Mouse (Mus musculus) myocyte (in vitro differentiated cells): ENCODE measurements at regions not wholly inside any gene's neighbourhood (a gene's known extent, or its start where the extent isn't known, plus 50 kb on each side); places are given as distances from the start of the nearest gene placed in this dataset.
A peak's percentile ranks its signal among the peaks of the same experiment; 100 is the strongest.
"Not testable (repeated sequence)": the region's sequence is repeated elsewhere in the genome, so short reads cannot be mapped to it uniquely, and the experiment has no call there.

Experiments
- H3K27me3 ChIP-seq: one replicate; pipeline ENCODE4 v1.6.1; 2011; ENCODE audit not compliant: control insufficient read depth, insufficient read depth, insufficient read length
- H3K36me3 ChIP-seq: one replicate; pipeline ENCODE4 v1.6.1; 2011; ENCODE audit not compliant: control insufficient read depth, insufficient read depth
- H3K4me2 ChIP-seq: one replicate; pipeline ENCODE4 v1.6.1; 2011; ENCODE audit warnings: low read depth, control low read depth
- H3K4me3 ChIP-seq: one replicate; pipeline ENCODE4 v1.5.1; 2011; ENCODE audit warnings: mild to moderate bottlenecking, control low read depth, moderate library complexity
- H3K79me2 ChIP-seq: one replicate; pipeline ENCODE4 v1.6.1; 2011; ENCODE audit not compliant: control insufficient read depth, insufficient read depth
- H3ac ChIP-seq: one replicate; pipeline ENCODE4 v1.6.1; 2011; ENCODE audit not compliant: control insufficient read depth, insufficient read length
- CEBPB ChIP-seq: IDR thresholded peaks from 2 replicates; pipeline ENCODE4 v1.6.1; 2011; ENCODE audit warnings: mild to moderate bottlenecking, moderate library complexity; ENCODE audit not compliant: poor library complexity, insufficient read depth, severe bottlenecking
- E2F4 ChIP-seq: IDR thresholded peaks from one replicate; pipeline ENCODE4 v1.6.1; 2011; ENCODE audit warnings: mild to moderate bottlenecking, control low read depth, moderate library complexity; ENCODE audit not compliant: insufficient read depth
- MAX ChIP-seq: IDR thresholded peaks from one replicate; pipeline ENCODE4 v1.6.1; 2011; ENCODE audit warnings: low read depth, mild to moderate bottlenecking, control low read depth
- MYOD1 ChIP-seq, 3 experiments: IDR thresholded peaks; one replicate each; pipeline ENCODE4 v1.6.1; 2011; ENCODE audit warnings: control low read depth in 2 of 3, low read depth in 2 of 3, mild to moderate bottlenecking in 2 of 3, moderate library complexity in 1 of 3; ENCODE audit not compliant: insufficient read length in 2 of 3, control insufficient read depth in 1 of 3
- MYOG ChIP-seq, 3 experiments: IDR thresholded peaks; one replicate each; pipeline ENCODE4 v1.6.1; 2011; ENCODE audit warnings: control low read depth in 2 of 3, low read depth in 2 of 3, mild to moderate bottlenecking in 2 of 3; ENCODE audit not compliant: insufficient read length in 2 of 3, control insufficient read depth in 1 of 3, insufficient read depth in 1 of 3
- POLR2A ChIP-seq: IDR thresholded peaks from one replicate; pipeline ENCODE4 v1.6.1; 2011; ENCODE audit warnings: low read depth, mild to moderate bottlenecking, control low read depth, moderate library complexity; ENCODE audit not compliant: insufficient read length
- POLR2AphosphoS2 ChIP-seq: IDR thresholded peaks from one replicate; pipeline ENCODE4 v1.6.1; 2011; ENCODE audit warnings: low read depth, control low read depth; ENCODE audit not compliant: insufficient read length
- REST ChIP-seq: IDR thresholded peaks from one replicate; pipeline ENCODE4 v1.6.1; 2011; ENCODE audit warnings: mild to moderate bottlenecking, control low read depth, moderate library complexity; ENCODE audit not compliant: insufficient read depth, insufficient read length
- SRF ChIP-seq: IDR thresholded peaks from one replicate; pipeline ENCODE4 v1.6.1; 2011; ENCODE audit warnings: low read depth; ENCODE audit not compliant: control insufficient read depth, insufficient read length
- TCF12 ChIP-seq: IDR thresholded peaks from one replicate; pipeline ENCODE4 v1.6.1; 2011; ENCODE audit warnings: mild to moderate bottlenecking, control low read depth; ENCODE audit not compliant: poor library complexity, insufficient read depth, severe bottlenecking
- TCF3 ChIP-seq: IDR thresholded peaks from one replicate; pipeline ENCODE4 v1.6.1; 2011; ENCODE audit warnings: low read depth, control low read depth; ENCODE audit not compliant: insufficient read length
- USF1 ChIP-seq: IDR thresholded peaks from one replicate; pipeline ENCODE4 v1.6.1; 2011; ENCODE audit warnings: low read depth, mild to moderate bottlenecking, control low read depth, moderate library complexity

- Histone ChIP-seq H3K36me3 (no peaks in the 10 kb centered on the region), H3K4me3 (no peak overlapping the region), H3K27me3 (peaks cover 3% of the 10 kb centered on the region), H3K79me2 (no peaks in the 10 kb centered on the region), H3ac (no peak overlapping the region), H3K4me2 (no peak overlapping the region)
- TF ChIP-seq REST, result no peak
- TF ChIP-seq MYOG (IDR thresholded peaks at IDR 0.05; ENCODE audit: control insufficient read depth in 1 of 3, insufficient read depth in 1 of 3, insufficient read length in 2 of 3, low read depth in 2 of 3), result no peak
- TF ChIP-seq MAX, result no peak
- no peak for TF ChIP-seq CEBPB
- TF ChIP-seq TCF12, result no peak
- TF ChIP-seq POLR2A, result no peak
These were observed 59.0 kb upstream of the Kbtbd8 start for GRCm38 (mm10) chr6:95058017-95058416.

GRCm38 (mm10) chr6:95056222-95056621, 60.8 kb upstream of the Kbtbd8 start:
- Histone ChIP-seq H3K79me2 (no peaks in the 10 kb centered on the region), H3ac (no peak overlapping the region), H3K27me3 (peaks cover 3% of the 10 kb centered on the region), H3K4me3 (no peak overlapping the region), H3K4me2 (no peak overlapping the region), H3K36me3 (no peaks in the 10 kb centered on the region)
- TF ChIP-seq TCF12 (no peak), POLR2AphosphoS2 (no peak), E2F4 (no peak), CEBPB (no peak), POLR2A (no peak), REST (no peak), MYOD1 (IDR thresholded peaks at IDR 0.05; ENCODE audit: control insufficient read depth in 1 of 3, insufficient read length in 2 of 3, low read depth in 2 of 3) (no peak)

GRCm38 (mm10) chr6:95053717-95054382, 63.2 kb upstream of the Kbtbd8 start:
- Histone ChIP-seq H3ac (no peak overlapping the region), H3K4me3 (no peak overlapping the region), H3K27me3 (peaks cover 3% of the 10 kb centered on the region), H3K79me2 (no peaks in the 10 kb centered on the region), H3K36me3 (no peaks in the 10 kb centered on the region), H3K4me2 (no peak overlapping the region)
- no peak for TF ChIP-seq POLR2A
- TF ChIP-seq MYOG (IDR thresholded peaks at IDR 0.05; ENCODE audit: control insufficient read depth in 1 of 3, insufficient read depth in 1 of 3, insufficient read length in 2 of 3, low read depth in 2 of 3), result no peak
- no peak for TF ChIP-seq POLR2AphosphoS2
- TF ChIP-seq TCF12, result no peak
- no peak for TF ChIP-seq SRF
- TF ChIP-seq CEBPB, result no peak
- TF ChIP-seq MAX, result no peak
- no peak for TF ChIP-seq REST
- TF ChIP-seq E2F4, result no peak

- not testable (repeated sequence) for H3K36me3 ChIP-seq, H3K79me2 ChIP-seq, H3ac ChIP-seq, H3K4me3 ChIP-seq, H3K27me3 ChIP-seq
- H3K4me2 ChIP-seq, result peak overlapping the region; percentile 18
These were observed 75.7 kb upstream of the Kbtbd8 start for GRCm38 (mm10) chr6:95041351-95041750.

GRCm38 (mm10) chr6:95024239-95024638, 92.8 kb upstream of the Kbtbd8 start:
- no peak overlapping the region for H3K4me3 ChIP-seq
- no peaks in the 10 kb centered on the region for H3K36me3 ChIP-seq
- H3K79me2 ChIP-seq, result no peaks in the 10 kb centered on the region
- no peaks in the 10 kb centered on the region for H3K27me3 ChIP-seq
- no peak overlapping the region for H3ac ChIP-seq
- peak in 2 of 3 experiments; percentile 29 to 57 for TF ChIP-seq MYOG (IDR thresholded peaks at IDR 0.05; ENCODE audit: control insufficient read depth in 1 of 3, insufficient read depth in 1 of 3, insufficient read length in 2 of 3, low read depth in 2 of 3)
- peak in 2 of 3 experiments; percentile 72 to 82 for TF ChIP-seq MYOD1 (IDR thresholded peaks at IDR 0.05; ENCODE audit: control insufficient read depth in 1 of 3, insufficient read length in 2 of 3, low read depth in 2 of 3)
- TF ChIP-seq MAX, result no peak
- TF ChIP-seq SRF, result no peak
- peak; percentile 1 for TF ChIP-seq TCF12
- peak; percentile 40 for TF ChIP-seq TCF3
- no peak overlapping the region for H3K4me2 ChIP-seq

- Histone ChIP-seq H3K79me2 (no peaks in the 10 kb centered on the region), H3K36me3 (no peaks in the 10 kb centered on the region), H3ac (no peak overlapping the region), H3K27me3 (no peaks in the 10 kb centered on the region), H3K4me3 (no peak overlapping the region), H3K4me2 (no peak overlapping the region)
- TF ChIP-seq MYOD1 (IDR thresholded peaks at IDR 0.05; ENCODE audit: control insufficient read depth in 1 of 3, insufficient read length in 2 of 3, low read depth in 2 of 3), result no peak
- TF ChIP-seq TCF12, result no peak
- no peak for TF ChIP-seq USF1
- no peak for TF ChIP-seq SRF
- TF ChIP-seq MAX, result no peak
- no peak for TF ChIP-seq CEBPB
- TF ChIP-seq POLR2A, result no peak
- no peak for TF ChIP-seq REST
- TF ChIP-seq MYOG (IDR thresholded peaks at IDR 0.05; ENCODE audit: control insufficient read depth in 1 of 3, insufficient read depth in 1 of 3, insufficient read length in 2 of 3, low read depth in 2 of 3), result no peak
- no peak for TF ChIP-seq E2F4
- TF ChIP-seq POLR2AphosphoS2, result no peak
These were observed 95.3 kb upstream of the Kbtbd8 start for GRCm38 (mm10) chr6:95021724-95022123.
